Comparison of ENCODE assay signal across 37 mouse cellular contexts in genomic region chr1:172116948-172117347, GRCm38 (mm10). TPM values are rescaled to one million over a fixed set of nuclear protein-coding genes. Genes with fewer than 3 reads are reported as not detected.
DNase-seq lines count a peak whose midpoint lies in the region; ATAC-seq and TF ChIP-seq lines count a peak whose summit lies in the region.
"Had no signal": no experiment of that assay in that cellular context is flagged by ENCODE, and none has a peak within 500 bp of the region (broad histone marks: within the 10 kb centered on the region; RNA-seq: fewer than 3 reads in every experiment).

No protein-coding gene starts in this region.

- H3K79me2 ChIP-seq in myocyte (ENCODE audit: control insufficient read depth, insufficient read depth) = no peaks in the 10 kb centered on the region

- no peak for TF ChIP-seq POLR2A in myocyte (IDR thresholded peaks at IDR 0.05; ENCODE audit: insufficient read length, low read depth)

- H3K4me3 ChIP-seq in myocyte = no peak overlapping the region
- H3K4me3 ChIP-seq: embryonic facial prominence, embryonic 10.5 days; embryonic facial prominence, embryonic 13.5 days; erythroblast, embryonic 14.5 days; forebrain, embryonic 12.5 days; forebrain, embryonic 15.5 days; gastrocnemius, adult 2 months; hindbrain, embryonic 12.5 days; hindbrain, embryonic 15.5 days had no signal

- H3K36me3 ChIP-seq in myocyte (ENCODE audit: control insufficient read depth, insufficient read depth) = peaks cover 71% of the 10 kb centered on the region

- H3K27me3 ChIP-seq in myocyte (ENCODE audit: control insufficient read depth, insufficient read depth, insufficient read length) = no peaks in the 10 kb centered on the region
- H3K27me3 ChIP-seq: CH12.LX; embryonic facial prominence, embryonic 13.5 days; forebrain, embryonic 12.5 days; forebrain, embryonic 15.5 days; hindbrain, embryonic 12.5 days; hindbrain, embryonic 15.5 days; Patski had no signal

- no peak overlapping the region for H3K4me2 ChIP-seq in myocyte (ENCODE audit: low read depth)
- H3K4me2 ChIP-seq: embryonic facial prominence, embryonic 13.5 days; forebrain, embryonic 12.5 days; forebrain, embryonic 15.5 days; heart, embryonic 11.5 days; hindbrain, embryonic 12.5 days; hindbrain, embryonic 15.5 days had no signal

- no peak overlapping the region for H3ac ChIP-seq in myocyte (ENCODE audit: control insufficient read depth, insufficient read length)

- ATAC-seq in cerebellum, adult (ENCODE audit: insufficient number of reproducible peaks, low FRiP score, low TSS enrichment) = no peak
- ATAC-seq: forebrain, embryonic 15.5 days; Patski had no signal

- peak; percentile 29 for DNase-seq in layer of hippocampus, adult 11-12 months (ENCODE audit: low spot score)
- DNase-seq in layer of hippocampus, adult 9-10 months (ENCODE audit: low spot score) = no peak
- DNase-seq in layer of hippocampus, adult 9-11 months = peak; percentile 27
- DNase-seq in layer of hippocampus, postnatal 36 days = no peak
- peak; percentile 32 for DNase-seq in right cerebral cortex, adult 18-20 months
- no peak for DNase-seq in right cerebral cortex, postnatal 10 days (ENCODE audit: low spot score in 2 of 2)
- DNase-seq: adrenal gland, postnatal 10 days; adrenal gland, postnatal 36 days; B cell, adult 2 months; cerebellum, adult 11-12 months; cerebellum, adult 8-10 months; cerebellum, postnatal 10 days; cerebellum, postnatal 36 days; embryo, embryonic 11 days; gastrocnemius, adult 2 months; gastrocnemius, postnatal 14 days; heart, adult 11 months had no signal

TF ChIP-seq in myocyte, 11 proteins besides CTCF, POLR2A, EP300 and RAD21:
- peak; percentile 11 for TF ChIP-seq POLR2AphosphoS2 (IDR thresholded peaks at IDR 0.05; ENCODE audit: insufficient read length, low read depth)
- TF ChIP-seq E2F4 (IDR thresholded peaks at IDR 0.05; ENCODE audit: insufficient read depth) = no peak

RNA-seq across cellular contexts. Expression of gene Pex19, which starts 9.6 kb away (rescaled TPM):
- 10 to 100 TPM; 89.2 to 95.3 TPM for total RNA-seq in layer of hippocampus, postnatal 36 days (2021)
- polyA plus RNA-seq in myocyte (2012; fragmentation: generic; extraction: Trizol) = 184 TPM

RNA-seq across cellular contexts. Expression of gene Dcaf8, which starts 30.9 kb away (rescaled TPM):
- 100 to 1,000 TPM; 103 to 105 TPM for total RNA-seq in layer of hippocampus, postnatal 36 days (2021)
- 80.0 TPM for polyA plus RNA-seq in myocyte (2012; fragmentation: generic; extraction: Trizol)

RNA-seq across cellular contexts. Expression of gene Ncstn, which starts 34.4 kb away (rescaled TPM):
- 10 to 100 TPM; 57.1 to 60.1 TPM for total RNA-seq in layer of hippocampus, postnatal 36 days (2021)
- 49.7 TPM for polyA plus RNA-seq in myocyte (2012; fragmentation: generic; extraction: Trizol)

RNA-seq across cellular contexts. Expression of gene Copa, which starts 34.6 kb away (rescaled TPM):
- 100 to 1,000 TPM; 144 TPM for total RNA-seq in layer of hippocampus, postnatal 36 days (2021)
- polyA plus RNA-seq in myocyte (2012; fragmentation: generic; extraction: Trizol) = 144 TPM

RNA-seq across cellular contexts. Expression of gene Nhlh1, which starts 59.6 kb away (rescaled TPM):
- 1 to 10 TPM; 1.3 to 1.5 TPM for total RNA-seq in layer of hippocampus, postnatal 36 days (2021)
- 0.02 TPM for polyA plus RNA-seq in myocyte (2012; fragmentation: generic; extraction: Trizol)
- total RNA-seq: adrenal gland, adult 18-20 months; adrenal gland, postnatal 36 days; CH12.LX; G1E; gastrocnemius, adult 2 months; gastrocnemius, postnatal 14 days; gastrocnemius, postnatal 4 days; heart, adult 8-10 months; heart, postnatal 25 days; hematopoietic stem cell, adult 5-6 weeks had no signal
- polyA plus RNA-seq: erythroblast, embryonic 14.5 days; heart, embryonic 11.5 days; heart, embryonic 14.5 days; heart, postnatal 0 days; Patski had no signal

Comparison
In these comparisons a context has a peak if more than half of its experiments do, and no peak if none do; other contexts are left out.
1. DNase-seq: peak in layer of hippocampus, adult 11-12 months (single experiment), layer of hippocampus, adult 9-11 months (single experiment) and right cerebral cortex, adult 18-20 months (single experiment); none in layer of hippocampus, adult 9-10 months (single experiment), layer of hippocampus, postnatal 36 days (0 of 2) and right cerebral cortex, postnatal 10 days (0 of 2).